Mouse (Mus musculus) ovary, postnatal 14 days (tissue): ENCODE results near the gene Hoxd4.
A peak's percentile ranks its signal among the peaks of the same experiment; 100 is the strongest.

Experiments used
- DNase-seq: peaks from one replicate; pipeline ENCODE4 v3.0.0; 2022; ENCODE audit warnings: low spot score

The Hoxd4 gene

DNA sequence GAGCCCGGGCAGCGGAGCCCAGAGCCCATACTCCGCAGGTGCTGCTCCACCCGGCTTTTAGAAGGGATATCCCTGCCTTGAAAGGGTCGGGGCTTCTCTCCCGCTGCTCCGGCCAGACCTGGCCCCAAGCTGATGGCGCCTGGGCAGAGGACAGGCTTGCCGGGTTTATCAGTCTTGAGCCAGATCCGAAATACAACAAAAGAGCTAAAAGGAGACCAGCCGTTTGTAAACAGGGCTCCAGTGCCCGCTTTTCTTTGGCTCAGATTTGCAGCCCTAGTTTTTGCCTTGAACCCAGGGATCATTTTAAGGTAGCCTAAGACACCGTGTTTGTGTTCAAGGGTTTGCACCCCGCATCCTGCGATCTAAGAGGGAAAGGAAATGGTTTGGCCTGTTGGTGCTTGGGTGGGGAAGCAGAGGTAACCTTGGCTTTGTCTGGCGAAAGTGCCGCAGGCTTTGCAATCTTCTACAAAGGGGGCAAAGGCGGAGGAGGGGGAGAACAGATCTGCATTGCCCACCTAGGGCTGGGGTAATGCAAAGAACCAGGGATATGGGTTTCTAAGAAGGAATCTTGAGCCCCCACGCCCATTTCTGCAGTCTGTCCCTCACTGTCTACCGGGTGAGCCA is 18.8 kb upstream of the Hoxd4 start:
- DNase-seq, result no peak

DNA sequence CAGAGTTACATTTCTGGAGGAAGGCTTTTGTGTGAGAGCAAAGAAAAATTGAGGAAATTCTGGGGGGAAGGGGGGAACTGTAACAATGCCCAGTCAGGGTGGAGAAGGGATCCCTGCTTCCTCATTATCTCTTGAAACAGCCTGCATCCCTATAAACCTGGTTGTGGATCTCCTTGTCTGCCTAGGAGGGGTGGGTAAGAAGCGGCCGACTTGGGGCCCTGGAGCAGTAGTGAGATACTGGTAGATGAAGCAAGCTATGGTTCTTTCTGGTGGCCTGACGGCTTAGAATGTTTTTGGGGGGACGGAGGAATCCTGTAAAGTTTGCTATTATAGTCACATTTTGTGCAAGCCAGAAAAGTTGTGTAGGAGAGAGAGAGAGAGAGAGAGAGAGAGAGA is 18.3 kb upstream of the Hoxd4 start:
- no peak for DNase-seq

DNA sequence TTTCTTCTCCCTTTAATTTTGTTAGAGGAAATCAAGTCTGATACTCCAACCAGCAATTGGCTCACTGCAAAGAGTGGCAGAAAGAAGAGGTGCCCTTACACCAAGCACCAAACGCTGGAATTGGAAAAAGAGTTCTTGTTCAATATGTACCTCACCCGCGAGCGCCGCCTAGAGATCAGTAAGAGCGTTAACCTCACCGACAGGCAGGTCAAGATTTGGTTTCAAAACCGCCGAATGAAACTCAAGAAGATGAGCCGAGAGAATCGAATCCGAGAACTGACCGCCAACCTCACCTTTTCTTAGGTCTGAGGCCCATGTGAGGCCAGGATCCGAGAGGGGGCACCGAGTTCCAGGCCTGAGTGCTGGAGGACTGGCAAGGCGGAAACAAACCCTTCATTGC is 17.7 kb upstream of the Hoxd4 start:
- no peak for DNase-seq

DNA sequence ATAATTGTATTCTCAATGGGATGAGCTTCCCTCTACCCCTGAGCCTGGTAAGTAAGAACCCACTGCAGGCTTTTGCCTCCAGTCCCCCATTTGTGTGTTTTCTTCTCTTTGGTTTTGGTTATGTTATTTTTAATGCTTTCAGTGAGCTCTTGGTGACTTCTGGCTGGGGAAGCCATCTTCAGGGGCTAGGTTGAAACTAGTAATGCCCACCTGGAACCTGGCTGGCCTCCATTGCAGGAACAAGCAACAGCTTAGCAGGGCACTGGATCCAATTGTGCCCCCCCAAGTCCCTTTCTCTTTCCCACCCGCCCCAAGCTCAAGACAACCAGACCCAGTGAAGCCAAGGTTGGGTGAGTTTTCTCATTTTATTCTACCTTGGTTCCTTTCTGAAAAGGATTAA is 16.3 kb upstream of the Hoxd4 start:
- DNase-seq, result no peak

DNA sequence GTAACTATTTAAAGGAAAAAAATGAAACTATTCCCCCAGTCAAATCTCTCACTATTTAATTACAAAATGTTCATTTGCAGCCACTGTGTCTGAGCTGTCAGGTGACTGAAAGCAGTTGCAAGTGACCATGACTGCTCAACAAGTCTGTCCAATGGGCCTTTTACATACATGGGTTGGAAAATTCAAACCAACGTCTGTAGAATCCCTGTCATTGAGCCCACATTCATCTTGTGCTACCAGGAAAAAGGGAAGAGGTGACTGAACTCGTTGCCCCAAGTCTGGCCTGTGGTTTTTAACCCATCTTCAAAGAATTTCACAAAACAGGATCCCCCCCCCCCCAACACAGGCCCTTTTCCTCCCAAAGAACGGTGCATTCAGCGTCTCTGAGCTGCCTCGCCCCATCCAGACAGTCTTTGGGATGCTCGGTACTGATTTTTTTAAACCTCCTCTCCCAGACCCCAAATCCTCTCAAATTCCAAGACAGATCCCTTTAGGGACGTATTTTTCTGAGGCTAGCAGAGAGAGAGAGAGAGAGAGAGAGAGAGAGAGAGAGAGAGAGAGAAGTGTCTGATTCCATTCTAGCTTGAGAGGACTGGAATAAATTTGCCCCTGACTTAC is 15.8 kb upstream of the Hoxd4 start:
- no peak for DNase-seq

DNA sequence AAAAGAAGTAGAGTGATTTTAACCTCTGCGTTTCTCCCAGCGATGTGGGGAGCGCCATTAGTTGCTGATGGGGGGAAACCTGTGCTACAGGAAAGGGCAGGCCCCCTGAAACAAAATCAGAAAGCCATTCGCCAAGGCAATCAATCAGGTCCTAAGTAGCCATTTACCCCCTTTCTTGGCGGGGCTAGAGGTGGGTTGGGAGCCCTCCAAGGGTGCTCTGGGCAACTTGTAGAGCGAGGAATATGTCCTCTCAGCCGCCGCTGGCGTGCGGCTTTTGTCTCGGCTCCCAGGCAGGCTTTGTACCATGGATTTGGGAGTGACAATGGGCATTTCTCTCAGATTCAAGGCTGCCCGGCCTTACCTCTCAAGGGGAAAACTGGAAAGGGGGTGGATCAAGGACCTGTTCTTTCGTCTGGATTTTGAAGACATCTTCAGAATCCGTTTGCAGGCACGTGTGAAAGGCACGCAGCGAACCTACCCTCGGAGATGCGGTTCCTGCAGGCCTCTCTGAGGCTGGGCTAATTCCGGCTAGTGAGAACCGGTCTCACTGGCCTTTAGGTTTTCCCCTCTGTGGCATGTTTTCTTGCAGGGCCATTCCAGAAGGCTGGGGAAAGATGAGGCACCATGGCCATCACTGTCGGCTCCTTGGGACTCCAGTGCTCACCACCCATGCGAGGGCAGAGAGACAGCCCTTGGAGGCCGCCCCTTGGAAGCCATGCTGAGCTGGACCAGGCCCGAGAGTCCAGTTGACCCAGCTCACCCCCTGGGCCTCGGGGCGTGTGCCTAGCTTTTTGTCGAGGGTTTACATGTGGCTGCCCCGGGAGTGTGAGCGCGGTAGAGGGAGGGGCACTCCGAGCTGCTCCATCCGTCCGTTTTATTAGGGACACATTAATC is 15.0 kb upstream of the Hoxd4 start:
- no peak for DNase-seq

DNA sequence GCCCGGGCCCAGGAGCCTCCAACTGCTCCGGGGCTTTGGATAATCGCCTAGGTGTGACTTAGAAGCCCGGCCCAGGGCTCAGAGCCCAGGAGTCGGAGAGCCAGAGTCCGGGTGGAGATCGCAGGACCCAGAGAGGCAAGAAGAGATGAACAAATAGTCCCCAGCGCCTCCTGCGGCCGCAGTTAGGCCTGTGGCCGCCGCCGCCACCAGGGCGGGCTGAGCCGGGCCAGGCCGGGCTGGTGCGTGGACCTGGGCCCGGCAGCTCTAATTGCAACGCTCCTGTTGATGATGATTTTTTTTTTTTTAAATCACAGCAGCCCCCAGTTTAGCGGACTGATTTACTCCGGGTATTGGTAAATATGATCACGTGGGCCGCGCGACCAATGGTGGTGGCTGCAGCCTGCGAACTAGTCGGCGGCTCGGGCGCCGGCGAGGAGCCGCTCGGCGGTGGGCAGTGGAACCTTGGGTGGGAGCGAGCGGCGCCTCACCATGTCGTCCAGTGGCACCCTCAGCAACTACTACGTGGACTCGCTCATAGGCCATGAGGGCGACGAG is 14.1 kb upstream of the Hoxd4 start, which contains the start of gene Hoxd9:
TSS of gene Hoxd9 (plus strand) at position 161 of the 555 bp plus-strand sequence.
- no peak for DNase-seq

DNA sequence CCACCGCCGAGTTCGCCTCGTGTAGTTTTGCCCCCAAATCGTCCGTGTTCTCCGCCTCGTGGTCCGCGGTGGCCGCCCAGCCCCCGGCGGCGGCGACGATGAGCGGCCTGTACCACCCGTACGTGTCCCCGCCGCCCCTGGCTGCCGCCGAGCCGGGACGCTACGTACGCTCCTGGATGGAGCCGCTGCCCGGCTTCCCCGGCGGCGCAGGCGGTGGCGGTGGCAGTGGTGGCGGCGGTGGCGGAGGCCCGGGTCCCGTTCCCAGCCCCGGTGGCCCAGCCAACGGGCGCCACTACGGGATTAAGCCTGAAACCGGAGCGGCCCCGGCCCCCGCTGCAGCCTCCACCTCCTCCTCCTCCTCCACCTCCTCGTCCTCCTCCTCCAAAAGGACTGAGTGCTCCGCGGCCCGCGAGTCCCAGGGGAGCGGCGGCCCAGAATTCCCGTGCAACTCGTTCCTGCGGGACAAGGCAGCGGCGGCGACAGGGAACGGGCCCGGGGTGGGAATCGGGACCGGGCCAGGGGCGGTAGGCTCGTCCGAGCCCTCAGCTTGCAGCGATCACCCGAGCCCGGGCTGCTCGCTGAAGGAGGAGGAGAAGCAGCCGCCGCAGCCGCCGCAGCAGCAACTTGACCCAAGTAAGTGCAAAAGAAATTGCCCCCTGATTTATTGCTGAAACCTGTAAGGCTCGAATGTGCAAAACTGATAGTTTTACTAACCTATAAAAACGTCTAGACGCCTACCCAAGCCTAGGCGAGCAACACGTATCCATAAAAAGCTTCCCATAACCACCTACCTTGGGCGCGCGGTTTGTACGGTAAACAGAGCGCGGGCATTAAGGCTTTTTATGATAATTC is 13.3 kb upstream of the Hoxd4 start:
- DNase-seq, result no peak

DNA sequence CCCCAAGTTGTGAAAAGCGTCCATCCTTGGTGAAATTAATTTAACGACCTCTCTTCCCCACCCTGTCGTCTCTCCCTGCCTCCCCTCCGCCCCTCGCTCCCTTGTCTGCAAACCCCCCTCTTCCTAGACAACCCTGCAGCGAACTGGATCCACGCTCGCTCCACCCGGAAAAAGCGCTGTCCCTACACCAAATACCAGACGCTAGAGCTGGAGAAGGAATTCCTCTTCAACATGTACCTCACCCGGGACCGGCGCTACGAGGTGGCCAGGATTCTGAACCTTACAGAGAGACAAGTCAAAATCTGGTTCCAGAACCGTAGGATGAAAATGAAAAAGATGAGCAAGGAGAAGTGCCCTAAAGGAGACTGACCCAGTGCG is 12.7 kb upstream of the Hoxd4 start:
- DNase-seq, result no peak

DNA sequence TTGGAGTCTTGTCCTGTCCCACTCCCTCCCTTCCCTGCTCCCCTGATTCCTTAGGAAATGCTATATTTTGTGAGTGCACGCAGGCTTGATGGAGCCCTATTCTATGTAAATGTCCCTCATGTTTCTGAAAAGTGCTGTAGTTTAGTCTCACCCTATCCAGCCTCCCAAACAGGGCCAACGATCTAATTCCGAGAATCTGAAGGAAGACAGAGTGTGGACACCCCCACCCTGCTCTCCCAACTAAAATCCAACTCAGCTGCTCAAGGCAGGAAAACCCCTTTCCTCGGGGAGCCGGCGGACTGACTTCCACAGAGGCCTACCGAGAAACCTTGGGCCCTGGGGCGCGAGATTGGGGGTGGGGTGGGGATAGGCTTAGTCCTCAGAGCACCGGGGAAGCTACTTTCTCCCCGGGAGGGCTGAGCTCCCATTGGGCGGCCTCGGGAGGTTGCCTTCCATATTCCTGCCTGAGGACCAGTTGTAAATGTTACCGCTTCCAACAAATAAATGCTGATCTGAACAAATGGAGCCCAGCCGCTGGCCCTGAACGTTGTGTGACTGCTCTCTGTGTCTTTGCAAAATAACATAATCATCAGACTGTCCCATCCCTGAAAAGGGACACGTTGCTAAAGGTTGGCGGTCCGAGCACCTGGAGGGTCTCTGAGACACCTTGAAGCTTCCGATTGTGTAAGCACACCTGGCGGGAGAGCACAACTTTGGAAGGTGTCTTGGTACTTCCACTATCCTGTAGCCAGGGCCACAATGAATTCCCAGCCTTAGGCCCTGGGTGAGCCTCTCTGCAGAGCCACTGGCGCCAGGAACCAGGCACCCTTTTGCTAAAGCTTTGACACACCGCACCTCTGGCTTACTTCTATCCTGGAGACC is 11.8 kb upstream of the Hoxd4 start:
- no peak for DNase-seq

DNA sequence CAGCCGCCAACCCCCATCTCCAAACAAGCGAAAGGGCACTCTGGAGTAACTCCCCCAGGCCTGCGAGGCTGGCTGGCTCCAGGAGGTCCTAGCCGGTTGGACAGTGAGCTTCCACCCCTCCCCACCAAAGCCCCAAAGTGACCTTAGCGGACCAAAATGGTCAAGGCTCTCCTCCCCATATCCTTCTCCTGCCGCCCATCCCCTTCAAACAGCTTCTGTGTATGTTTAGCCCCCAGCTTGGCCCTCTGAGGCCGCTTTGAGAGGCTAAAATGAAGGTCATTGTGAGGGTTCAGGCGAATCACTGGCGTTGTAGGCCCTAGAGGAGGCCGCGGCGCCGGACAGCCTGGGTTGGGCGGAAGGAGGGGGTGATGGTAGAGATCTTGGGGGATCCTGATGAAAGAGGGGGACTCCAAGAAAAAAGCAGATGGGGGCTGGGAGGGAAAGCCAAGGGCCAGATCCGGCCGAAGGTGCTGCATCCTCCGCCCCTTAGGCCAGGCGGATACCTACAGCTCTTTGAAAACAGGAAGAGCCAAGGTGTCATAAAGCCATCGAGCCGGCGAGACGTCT is 11.1 kb upstream of the Hoxd4 start:
- no peak for DNase-seq

DNA sequence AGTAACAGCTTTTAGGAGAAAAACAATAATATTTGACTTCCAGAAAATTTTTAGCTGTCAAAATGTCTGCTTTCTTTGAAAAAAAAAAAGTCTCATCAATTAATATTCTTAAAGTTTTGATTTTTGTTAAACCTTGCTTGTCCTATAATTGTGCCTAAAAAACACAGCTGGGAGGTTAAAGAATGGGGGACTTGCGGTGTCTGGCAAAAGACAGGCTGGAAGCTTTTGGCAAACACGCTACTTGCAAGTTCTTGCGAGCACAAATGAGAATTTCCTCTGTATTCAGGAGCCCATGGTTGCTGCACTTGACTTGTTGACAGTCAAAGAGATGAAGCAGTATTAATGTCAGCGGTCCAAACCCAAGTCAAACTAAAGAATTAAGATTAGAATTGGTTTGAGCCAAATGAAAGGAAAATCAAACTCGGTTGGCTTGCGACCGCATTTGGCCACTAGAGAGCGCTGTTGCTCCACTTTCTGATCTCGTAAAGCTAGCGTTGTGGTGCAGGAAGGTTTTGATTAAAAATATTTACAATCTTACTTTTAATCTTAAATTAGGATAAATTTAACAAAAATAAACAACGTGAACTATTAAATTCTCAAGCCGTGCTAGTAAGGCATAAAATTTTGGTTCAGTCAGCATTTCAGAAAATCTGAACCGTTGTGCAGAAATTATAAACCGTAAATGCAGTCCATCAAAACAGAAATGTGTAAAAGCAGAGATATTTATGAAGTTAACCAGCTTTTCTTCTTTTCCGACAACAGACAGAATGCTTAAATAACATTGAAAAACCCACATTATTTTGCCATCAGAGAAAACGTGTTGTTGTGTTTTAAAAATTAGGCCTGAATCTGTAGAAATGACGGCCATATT is 9.5 kb upstream of the Hoxd4 start:
- DNase-seq, result peak; percentile 89

DNA sequence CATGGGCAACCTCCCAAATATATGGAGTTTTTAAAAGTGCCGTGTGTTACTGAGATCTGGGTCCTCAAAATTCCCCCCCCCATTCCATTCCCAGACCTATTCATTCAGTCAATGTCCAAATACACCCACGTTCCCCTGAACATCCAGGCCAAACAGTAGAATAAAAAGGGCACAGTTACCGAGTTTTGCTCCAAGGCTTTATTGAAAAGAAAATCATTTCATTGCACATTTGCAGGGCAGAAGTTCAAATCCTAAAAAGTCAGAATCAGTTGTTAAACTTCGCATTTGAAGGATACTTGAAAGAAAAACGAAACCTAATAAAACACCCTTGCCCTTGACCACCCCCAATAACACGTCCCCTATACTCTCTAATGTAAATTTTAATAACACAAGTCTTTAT is 8.9 kb upstream of the Hoxd4 start:
- no peak for DNase-seq

DNA sequence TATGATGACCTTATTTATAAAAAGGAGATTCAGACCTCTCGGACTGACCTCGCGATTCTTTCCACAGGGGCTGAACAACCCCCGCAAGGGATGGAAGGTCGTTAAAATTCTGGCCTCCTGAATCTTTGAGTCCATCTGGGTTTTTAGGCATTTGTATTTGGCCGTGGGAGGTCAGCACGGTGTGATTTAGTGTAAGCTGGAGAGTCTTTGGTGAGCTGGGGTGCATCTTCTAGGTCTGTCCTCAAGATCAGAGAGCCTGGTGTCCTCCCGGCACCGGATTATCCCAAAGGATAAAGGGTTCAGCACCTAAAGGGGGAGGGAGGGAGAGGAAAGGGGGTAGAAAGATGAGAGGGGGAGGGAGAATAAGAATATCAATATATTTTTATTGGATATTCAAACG is 8.4 kb upstream of the Hoxd4 start:
- DNase-seq, result no peak

DNA sequence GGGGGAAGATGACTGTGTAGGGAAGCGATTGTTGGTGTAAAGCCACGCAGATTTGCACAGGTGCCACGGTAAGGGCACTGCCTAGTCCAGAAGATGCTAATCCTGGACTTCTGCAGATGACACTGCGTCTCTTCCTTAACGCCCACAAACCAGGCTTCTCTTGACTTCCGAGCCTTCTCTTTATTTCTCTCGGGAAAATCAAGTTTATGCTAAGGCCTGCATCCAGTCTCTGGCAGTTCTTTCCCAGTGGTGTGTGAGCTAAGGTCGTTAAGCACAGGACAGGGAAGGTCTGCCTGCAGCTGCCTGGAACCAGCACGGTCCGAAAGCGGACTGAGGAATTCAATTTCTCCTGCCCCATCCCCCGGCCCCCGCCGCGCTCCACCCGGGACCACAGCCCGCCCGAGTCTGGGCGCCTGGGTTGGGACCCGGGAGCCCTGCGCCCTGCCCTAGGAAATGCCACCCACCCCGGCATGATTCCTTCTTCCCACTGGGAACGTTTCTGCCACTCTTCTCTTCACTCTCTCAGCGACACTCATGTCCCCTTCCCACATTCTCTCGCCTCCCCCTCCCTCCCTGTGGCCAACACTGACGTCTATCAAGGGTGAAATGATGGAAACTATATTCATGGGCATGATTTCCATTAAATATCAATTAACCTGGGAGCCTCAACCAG is 7.9 kb upstream of the Hoxd4 start:
- DNase-seq, result no peak

DNA sequence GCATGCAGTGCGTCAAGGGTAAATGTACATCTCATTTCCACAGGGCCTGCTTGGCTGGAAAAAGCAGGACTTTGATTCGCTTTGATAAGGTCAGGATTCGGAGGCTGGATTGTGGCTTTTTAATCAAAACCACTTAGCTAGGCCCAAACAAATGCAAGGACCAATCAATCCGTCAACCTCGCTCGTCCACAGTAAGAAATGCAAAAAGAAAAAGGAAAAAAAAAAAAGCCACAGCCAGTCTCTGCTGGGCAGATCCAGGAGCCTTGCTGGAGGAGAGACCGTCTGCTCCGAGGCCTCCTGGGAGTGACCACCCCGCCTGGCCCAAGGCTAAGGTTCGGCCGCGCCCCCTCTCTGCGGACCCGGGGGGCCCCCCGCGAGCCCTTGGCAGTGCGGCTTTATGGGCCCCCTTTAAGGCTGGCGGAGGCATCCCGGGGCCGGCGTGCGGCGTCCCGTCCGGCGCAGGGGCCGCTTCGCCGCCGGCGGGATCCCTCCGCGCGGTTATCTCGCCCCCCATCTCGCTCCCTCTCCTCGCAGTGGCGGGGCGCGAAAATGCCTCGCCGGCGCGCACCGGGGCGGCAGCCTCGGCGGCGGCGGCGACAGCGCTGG is 7.2 kb upstream of the Hoxd4 start, which contains the start of gene Hoxd8:
TSS of gene Hoxd8 (plus strand) at position 223 of the 606 bp plus-strand sequence.
- peak; percentile 71 for DNase-seq

DNA sequence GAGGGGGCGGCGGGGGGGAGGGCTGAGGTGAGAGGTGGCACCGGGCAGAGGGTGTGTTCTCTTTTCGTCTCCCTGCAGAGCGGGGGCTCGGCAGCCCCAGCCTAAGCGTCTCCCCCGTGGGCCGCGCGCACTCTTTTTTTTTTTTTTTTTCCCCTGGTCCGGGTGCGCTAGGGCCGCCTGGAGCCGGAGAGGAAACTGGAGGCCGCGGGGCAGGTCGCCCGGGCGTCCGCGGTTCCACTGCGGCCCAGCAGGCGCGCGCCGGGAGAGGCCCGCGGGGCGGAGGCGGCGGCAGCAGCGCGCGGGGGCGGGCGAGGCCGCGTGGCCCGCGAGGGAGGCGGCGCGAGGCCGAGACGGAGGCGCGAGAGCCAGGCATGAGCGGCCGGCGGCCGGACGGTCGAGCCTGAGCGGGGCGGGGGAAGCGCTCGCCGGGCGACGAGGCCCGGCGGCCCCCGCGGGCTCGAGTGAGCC is 6.7 kb upstream of the Hoxd4 start:
- DNase-seq, result no peak

DNA sequence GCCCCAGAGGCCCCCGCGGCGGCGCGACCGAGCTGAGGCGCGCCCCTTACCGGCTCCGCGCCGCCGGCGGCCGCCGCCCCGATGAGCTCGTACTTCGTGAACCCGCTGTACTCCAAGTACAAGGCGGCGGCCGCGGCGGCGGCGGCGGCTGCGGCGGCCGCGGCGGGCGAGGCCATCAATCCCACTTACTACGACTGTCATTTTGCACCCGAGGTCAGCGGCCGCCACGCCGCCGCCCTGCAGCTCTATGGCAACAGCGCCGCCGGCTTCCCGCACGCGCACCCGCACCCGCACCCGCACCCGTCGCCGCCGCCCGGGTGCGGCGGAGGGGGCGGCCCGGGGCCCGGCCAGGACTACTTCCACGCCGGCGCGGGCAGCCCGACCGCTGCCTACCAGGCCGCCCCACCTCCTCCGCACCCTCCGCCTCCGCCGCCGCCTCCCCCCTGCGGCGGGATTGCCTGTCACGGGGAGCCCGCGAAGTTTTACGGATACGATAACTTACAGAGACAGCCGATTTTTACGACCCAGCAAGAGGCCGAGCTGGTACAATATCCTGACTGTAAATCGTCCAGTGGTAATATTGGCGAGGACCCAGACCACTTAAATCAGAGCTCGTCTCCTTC is 6.2 kb upstream of the Hoxd4 start:
- DNase-seq, result no peak
